Mouse (Mus musculus) lung, adult 10 weeks (tissue): Measurements from ENCODE around the gene Hist2h2ac. TPM values are rescaled to one million over a fixed set of nuclear protein-coding genes. Genes with fewer than 3 reads are reported as not detected.

ENCODE experiments used
- polyA plus RNA-seq: library from polyadenylated mRNA; stranded (reverse); fragments of 350-450 nt; fragmentation: Illumina TruSeq; extraction: RNeasy Lipid Tissue Mini Kit (QIAGEN cat#74804); gene quantifications from one replicate; pipeline ENCODE4 v1.2.3, GENCODE M21; 2014; ENCODE audit warnings: low read depth, low replicate concordance; ENCODE audit not compliant: insufficient read depth

Gene Hist2h2ac
- polyA plus RNA-seq: not detected

DNA sequence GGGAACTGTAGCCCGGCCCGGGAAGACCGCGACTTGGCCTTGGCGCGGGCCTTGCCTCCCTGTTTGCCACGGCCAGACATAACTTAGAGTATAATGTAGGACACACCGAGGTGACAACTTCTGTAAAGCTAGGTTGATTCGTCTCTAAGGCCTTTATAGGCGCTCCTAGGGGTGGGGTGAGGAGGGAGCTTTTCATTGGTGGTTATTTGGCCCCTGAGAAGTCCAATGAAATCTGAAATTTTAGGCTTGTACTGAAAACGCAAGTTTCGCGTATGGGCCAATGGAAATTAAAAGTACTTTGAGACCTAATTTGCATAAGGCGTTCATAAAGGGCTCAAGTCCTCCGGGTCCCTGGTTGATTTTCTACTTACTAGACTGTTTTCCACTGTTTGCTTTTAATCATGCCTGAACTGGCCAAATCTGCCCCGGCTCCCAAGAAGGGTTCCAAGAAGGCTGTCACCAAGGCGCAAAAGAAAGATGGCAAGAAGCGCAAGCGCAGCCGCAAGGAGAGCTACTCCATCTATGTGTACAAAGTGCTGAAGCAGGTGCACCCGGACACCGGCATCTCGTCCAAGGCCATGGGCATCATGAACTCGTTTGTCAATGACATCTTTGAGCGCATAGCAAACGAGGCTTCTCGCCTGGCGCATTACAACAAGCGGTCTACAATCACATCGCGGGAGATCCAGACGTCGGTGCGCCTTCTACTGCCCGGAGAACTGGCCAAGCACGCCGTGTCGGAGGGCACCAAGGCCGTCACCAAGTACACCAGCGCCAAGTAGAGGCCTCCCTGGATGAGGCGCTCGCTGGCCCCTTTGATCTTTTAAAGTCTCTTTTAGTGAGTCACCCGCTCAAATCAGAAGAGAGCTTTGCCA, at the start of gene Hist2h2ac, which contains the start of gene Hist2h2be:
TSS of gene Hist2h2ac (minus strand) at position 116 of the 875 bp plus-strand sequence.
TSS of gene Hist2h2be (plus strand) at position 355 of the 875 bp plus-strand sequence.

DNA sequence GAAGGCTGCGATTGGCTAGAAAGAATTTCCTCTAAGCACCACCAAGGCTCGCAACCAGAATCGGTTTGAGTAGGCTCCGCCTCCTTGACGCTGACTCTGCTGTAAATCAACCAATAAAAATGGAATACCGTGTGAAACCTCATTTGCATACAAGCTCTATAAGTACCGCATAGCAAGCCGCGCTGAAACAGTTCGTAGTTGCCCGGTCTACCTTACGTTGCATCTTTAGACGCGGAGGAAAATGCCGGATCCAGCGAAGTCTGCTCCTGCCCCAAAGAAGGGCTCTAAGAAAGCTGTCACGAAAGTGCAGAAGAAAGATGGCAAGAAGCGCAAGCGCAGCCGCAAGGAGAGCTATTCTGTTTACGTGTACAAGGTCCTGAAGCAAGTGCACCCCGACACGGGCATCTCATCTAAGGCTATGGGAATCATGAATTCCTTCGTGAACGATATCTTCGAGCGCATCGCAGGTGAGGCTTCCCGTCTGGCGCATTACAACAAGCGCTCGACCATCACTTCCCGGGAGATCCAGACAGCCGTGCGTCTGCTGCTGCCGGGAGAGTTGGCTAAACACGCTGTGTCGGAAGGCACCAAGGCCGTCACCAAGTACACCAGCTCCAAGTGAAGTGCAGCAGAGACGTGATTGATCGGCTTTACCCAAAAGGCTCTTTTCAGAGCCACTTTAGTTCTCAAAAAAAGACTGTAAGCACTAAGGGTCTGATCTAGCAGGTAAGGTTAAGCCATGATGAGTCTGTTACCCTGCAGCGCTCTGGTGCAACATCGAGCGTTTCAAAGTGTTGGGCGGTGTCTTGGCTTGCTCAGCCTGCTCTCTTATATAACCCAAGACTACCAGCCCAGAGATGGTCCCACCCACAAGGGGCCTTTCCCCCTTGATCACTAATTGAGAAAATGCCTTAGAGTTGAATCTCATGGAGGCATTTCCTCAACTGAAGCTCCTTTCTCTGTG, 49.1 kb upstream of the Hist2h2ac start, which contains the start of gene Hist2h2bb:
TSS of gene Hist2h2bb (plus strand) at position 242 of the 964 bp plus-strand sequence.

DNA sequence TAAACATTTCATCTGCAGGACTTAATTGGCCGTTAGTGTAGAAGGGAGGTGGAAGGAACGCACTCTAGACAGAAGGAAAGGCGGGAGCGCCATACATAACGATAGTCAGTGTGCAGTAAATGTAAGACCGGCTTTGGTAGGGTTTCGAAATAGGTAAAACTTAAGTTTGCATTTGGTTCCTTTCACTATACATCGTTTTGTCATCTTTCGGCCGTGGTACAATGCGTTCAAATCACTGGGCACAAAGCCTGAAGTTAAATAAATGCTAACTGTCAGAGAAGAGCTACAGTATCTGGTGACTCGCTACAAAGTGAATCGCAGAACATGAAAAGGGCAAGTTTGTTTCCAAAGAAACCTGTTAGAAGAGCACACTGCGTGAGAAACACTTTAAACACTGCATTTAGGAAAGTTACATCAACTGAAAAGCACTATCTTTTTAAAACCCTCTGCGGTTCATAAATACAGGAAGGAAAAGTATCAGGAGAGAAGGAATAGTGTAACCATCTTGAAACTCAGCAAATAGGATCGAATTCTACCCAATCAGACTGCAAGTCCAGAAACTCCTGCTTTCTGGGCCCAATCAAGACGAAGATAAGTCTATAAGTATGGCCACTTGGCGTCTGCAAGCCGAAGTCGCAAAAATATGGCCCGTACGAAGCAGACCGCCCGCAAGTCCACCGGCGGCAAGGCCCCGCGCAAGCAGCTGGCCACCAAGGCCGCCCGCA, 47.5 kb upstream of the Hist2h2ac start, which contains the start of gene Hist2h3b:
TSS of gene Hist2h3b (plus strand) at position 604 of the 725 bp plus-strand sequence.

DNA sequence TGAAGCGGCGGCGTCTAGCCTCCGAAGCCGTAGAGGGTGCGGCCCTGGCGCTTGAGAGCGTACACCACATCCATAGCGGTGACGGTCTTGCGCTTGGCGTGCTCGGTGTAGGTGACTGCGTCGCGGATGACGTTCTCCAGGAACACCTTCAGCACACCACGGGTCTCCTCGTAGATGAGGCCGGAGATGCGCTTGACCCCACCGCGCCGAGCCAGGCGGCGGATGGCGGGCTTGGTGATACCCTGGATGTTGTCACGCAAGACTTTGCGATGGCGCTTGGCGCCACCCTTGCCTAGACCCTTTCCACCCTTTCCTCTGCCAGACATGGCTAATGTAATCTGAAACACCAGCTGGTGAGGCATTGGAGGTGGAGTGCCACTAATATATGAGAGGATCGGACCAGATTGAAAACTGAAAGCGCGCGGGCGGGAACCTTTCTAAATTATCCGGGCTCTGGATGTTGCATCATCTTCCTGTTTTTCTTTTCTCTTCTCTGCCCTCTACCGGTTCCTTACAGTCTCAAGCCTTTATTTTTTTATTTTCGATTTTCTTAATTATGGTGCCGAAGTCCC, 42.4 kb upstream of the Hist2h2ac start, which contains the start of gene Hist2h4:
TSS of gene Hist2h4 (minus strand) at position 333 of the 572 bp plus-strand sequence.

GRCm38 (mm10) chr3:96246427-96246856, 25.8 kb upstream of the Hist2h2ac start, which contains the start of gene Hist2h3c1:
Gene Hist2h3c1, plus strand, starts transcription at chr3:96246685.

DNA sequence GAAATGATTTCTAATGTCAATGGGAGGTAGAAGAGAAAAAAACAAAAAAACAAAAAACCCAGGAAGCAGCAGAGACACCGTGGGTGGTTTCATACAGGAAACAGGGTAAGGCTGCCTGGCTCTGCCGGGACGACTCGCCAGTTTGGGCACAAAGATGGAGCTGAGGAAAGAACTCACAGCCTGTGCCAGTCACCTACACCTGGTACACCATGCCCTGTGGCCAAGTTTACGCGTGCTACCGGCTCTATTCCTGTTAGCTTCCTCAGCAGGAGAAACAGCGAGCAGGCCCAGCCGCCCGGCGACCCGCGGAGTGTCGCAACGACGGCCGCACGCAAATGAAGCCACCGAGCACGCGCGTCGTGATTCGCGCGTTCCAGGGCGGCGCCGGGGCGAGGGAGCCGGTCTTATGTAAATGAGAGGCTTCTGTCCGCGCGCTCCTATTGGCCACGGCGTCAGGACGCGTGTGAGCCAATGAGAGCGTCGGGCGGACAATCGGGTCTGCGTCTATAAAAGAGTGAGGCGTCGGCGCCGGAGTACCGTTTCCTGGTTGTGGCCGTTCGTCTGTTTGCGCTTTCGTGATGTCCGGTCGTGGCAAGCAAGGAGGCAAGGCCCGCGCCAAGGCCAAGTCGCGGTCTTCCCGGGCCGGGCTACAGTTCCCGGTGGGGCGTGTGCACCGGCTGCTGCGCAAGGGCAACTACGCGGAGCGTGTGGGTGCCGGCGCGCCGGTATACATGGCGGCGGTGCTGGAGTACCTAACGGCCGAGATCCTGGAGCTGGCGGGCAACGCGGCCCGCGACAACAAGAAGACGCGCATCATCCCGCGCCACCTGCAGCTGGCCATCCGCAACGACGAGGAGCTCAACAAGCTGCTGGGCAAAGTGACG, 24.6 kb upstream of the Hist2h2ac start, which contains the start of gene Hist2h2aa1:
TSS of gene Hist2h2aa1 (plus strand) at position 495 of the 884 bp plus-strand sequence.

GRCm38 (mm10) chr3:96239949-96240798, 19.5 kb upstream of the Hist2h2ac start, which contains the start of gene Hist2h2aa2:
Gene Hist2h2aa2, minus strand, starts transcription at chr3:96240276.

GRCm38 (mm10) chr3:96238954-96239793, 18.5 kb upstream of the Hist2h2ac start, which contains the start of gene Hist2h3c2:
Gene Hist2h3c2, minus strand, starts transcription at chr3:96239127.

GRCm38 (mm10) chr3:96219661-96220130, 984 bp downstream of the Hist2h2ac start, which contains the start of the genes Bola1 and Hist2h2ab:
Gene Bola1, minus strand, starts transcription at chr3:96219709.
Gene Hist2h2ab, plus strand, starts transcription at chr3:96219865.

DNA sequence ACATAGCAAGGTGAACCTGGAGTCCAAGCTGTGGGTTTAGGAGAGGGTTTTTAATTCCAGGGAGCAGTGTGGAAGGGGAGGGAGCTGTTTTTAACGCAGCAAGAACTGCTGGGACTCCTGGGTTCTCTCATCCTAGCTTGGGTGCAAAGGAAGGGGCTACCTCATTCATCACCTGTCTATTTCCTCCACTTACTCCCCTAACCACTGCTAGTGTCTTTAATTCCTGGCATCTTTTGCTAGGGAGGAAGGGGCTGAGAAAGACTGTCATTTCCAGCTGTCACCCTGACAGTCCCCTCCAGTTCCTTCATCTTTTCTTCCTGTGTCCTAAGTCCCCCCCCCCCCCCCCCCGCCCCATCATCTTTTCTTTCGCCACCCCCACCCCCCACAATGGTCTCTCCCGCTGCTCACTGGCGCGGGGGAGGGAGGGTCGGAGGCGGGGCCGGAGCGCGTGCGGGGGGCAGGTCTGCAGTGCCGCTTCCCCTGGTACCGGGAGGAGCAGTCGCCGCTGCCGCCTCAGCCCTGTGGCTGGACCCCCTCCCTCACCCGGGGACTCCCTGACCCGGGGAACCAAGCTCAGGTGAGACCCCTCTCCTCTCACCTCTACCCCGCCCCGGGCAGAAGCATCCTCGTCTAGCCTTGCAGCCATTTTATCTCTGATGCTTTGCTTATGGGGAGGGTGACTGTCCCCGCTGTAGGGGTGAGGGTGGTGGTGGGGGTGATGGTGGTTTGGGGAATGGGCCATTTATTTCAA, 39.8 kb downstream of the Hist2h2ac start, which contains the start of gene Sv2a:
TSS of gene Sv2a (plus strand) at position 425 of the 751 bp plus-strand sequence.

DNA sequence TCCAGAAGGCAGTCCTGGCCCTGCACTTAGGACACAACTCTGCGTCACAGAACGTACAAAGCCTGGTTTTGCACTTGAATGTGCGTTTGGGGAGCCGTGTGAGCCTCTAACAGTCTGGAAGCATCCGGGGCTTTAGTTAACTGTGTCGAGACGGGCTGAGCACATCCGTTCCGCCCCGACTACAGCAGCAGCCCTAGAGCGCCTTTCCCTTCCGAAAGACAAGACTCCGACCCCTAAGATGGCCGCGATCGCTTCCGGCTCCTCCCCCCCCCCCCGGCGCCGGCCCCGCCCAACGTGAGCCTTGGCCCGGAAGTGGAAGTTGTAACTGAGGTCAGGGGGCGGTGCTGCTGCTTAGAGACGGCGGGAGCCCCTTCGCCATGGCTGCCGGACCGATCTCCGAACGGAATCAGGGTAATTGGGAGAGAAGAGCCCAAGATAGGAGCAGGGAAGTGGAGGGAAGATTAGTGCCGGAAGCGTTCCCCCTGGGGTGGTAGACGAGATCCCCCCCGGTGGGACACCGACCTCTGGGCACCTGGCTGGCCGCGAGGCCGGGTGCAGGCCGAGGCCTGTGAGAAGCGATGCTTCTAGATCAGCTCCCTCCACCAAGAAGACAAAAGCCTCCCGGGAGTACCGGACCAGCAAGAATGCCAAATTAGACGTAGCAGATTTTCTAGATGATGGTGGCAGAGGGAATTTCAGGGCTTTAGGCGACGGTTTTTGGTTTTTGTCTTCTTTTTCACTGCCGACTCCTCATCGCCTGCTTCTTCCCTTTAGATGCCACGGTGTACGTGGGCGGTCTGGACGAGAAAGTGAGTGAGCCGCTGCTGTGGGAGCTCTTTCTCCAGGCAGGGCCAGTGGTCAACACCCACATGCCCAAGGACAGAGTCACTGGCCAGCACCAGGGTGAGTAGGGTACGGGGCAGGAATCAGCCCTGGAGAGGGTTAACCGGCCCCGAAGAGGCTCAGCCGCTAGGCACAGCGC, 48.2 kb downstream of the Hist2h2ac start, which contains the start of gene Sf3b4:
TSS of gene Sf3b4 (plus strand) at position 136 of the 982 bp plus-strand sequence.

